Mouse (Mus musculus): Measurements from ENCODE around the gene Fam187b. TPM values are rescaled to one million over a fixed set of nuclear protein-coding genes. Genes with fewer than 3 reads are reported as not detected.
A peak's percentile ranks its signal among the peaks of the same experiment; 100 is the strongest.

The Fam187b gene
- total and polyA plus RNA-seq, 3 experiments = not detected

GRCm38 (mm10) chr7:30955584-30956356 lies 17.8 kb upstream of the Fam187b start:
- peak; percentile 67 for DNase-seq (ENCODE audit: extremely low read depth)
- peak overlapping the region; percentile 100 for H3K9ac ChIP-seq (ENCODE audit: insufficient read depth, low read depth)
- peak overlapping the region; percentile 51 to 91 (median 88) for H3K4me3 ChIP-seq (replicated peaks in 1 of 3; ENCODE audit: low read depth in 2 of 3, low read length in 2 of 3, poor library complexity in 1 of 3)
- H3K4me2 ChIP-seq (ENCODE audit: insufficient read depth, low read depth, poor library complexity, severe bottlenecking) = peak overlapping the region; percentile 48
- no peaks in the 10 kb centered on the region for H3K27me3 ChIP-seq (replicated peaks)
- H3K36me3 ChIP-seq (replicated peaks in 1 of 2; ENCODE audit: control insufficient read depth in 1 of 2, insufficient read depth in 1 of 2, low read length in 1 of 2) = peaks cover 33 to 59% of the 10 kb centered on the region in 2 experiments
- peak overlapping the region; percentile 61 for H3K27ac ChIP-seq (ENCODE audit: insufficient read depth, low read depth)
- H3K4me1 ChIP-seq (ENCODE audit: control insufficient read depth in 1 of 2, insufficient read depth in 2 of 2) = peaks cover 21 to 45% of the 10 kb centered on the region in 2 experiments
- no peaks in the 10 kb centered on the region for H3K9me3 ChIP-seq (replicated peaks; ENCODE audit: low read length)
- no peaks in the 10 kb centered on the region; the same call in 1 of the 2 replicates for H3K79me2 ChIP-seq (replicated peaks; ENCODE audit: control insufficient read depth, extremely low read depth, insufficient read depth, poor library complexity, severe bottlenecking)
- TF ChIP-seq ZNF384 (IDR thresholded peaks at IDR 0.05; ENCODE audit: low read depth, low read length) (0 out of 2 replicates have a peak, but pooled peaks have one; percentile 3), ELF1 (IDR thresholded peaks at IDR 0.05; ENCODE audit: low read depth, low read length) (no peak), MYC (IDR thresholded peaks at IDR 0.05; ENCODE audit: low read depth, low read length) (no peak), ZMIZ1 (IDR thresholded peaks at IDR 0.05; ENCODE audit: low read depth, low read length) (no peak), ZKSCAN1 (IDR thresholded peaks at IDR 0.05; ENCODE audit: borderline replicate concordance, low read depth, low read length) (no peak), BHLHE40 (IDR thresholded peaks at IDR 0.05; ENCODE audit: low read depth, low read length) (peak; percentile 76), POLR2AphosphoS2 (IDR thresholded peaks at IDR 0.05; ENCODE audit: low read depth, low read length) (no peak), ETS1 (conservative IDR thresholded peaks at IDR 0.05; ENCODE audit: low read depth, low read length) (no peak), POLR2A (IDR thresholded peaks at IDR 0.05; ENCODE audit: low read depth, low read length) (peak; percentile 56; the same call in 1 of the 2 replicates), USF1 (IDR thresholded peaks at IDR 0.05; ENCODE audit: low read depth, low read length) (no peak), RAD21 (IDR thresholded peaks at IDR 0.05; ENCODE audit: low read depth, low read length) (peak; percentile 52), E2F4 (IDR thresholded peaks at IDR 0.05; ENCODE audit: insufficient replicate concordance, low read depth, low read length) (no peak), MAX (IDR thresholded peaks at IDR 0.05; ENCODE audit: low read length) (no peak), GABPA (IDR thresholded peaks at IDR 0.05; ENCODE audit: insufficient replicate concordance, low read depth, low read length) (no peak), TBP (conservative IDR thresholded peaks at IDR 0.05; ENCODE audit: low read depth, low read length) (no peak), NELFE (IDR thresholded peaks at IDR 0.05; ENCODE audit: low read depth, low read length) (no peak), USF2 (conservative IDR thresholded peaks at IDR 0.05; ENCODE audit: low read depth, low read length) (no peak), CHD2 (IDR thresholded peaks at IDR 0.05; ENCODE audit: low read length) (no peak), EP300 (IDR thresholded peaks at IDR 0.05; ENCODE audit: low read length) (no peak), JUN (IDR thresholded peaks at IDR 0.05; ENCODE audit: insufficient read depth, low read depth, low read length) (no peak), SIN3A (IDR thresholded peaks at IDR 0.05; ENCODE audit: low read length) (peak; percentile 58; the same call in 1 of the 2 replicates), KAT2A (IDR thresholded peaks at IDR 0.05; ENCODE audit: insufficient replicate concordance, low read length) (no peak), NRF1 (IDR thresholded peaks at IDR 0.05; ENCODE audit: low read depth, low read length) (no peak), UBTF (IDR thresholded peaks at IDR 0.05; ENCODE audit: low read depth, low read length) (peak; percentile 70), SMC3 (IDR thresholded peaks at IDR 0.05; ENCODE audit: low read depth, low read length) (peak; percentile 52), IRF4 (IDR thresholded peaks at IDR 0.05; ENCODE audit: low read depth, low read length) (no peak; the same call in 1 of the 2 replicates), MAFK (IDR thresholded peaks at IDR 0.05; ENCODE audit: insufficient replicate concordance, low read length) (no peak), MAZ (IDR thresholded peaks at IDR 0.05; ENCODE audit: low read depth, low read length) (peak; percentile 51; the same call in 1 of the 2 replicates), TCF12 (IDR thresholded peaks at IDR 0.05; ENCODE audit: low read depth, low read length) (peak; percentile 25; the same call in 1 of the 2 replicates), HCFC1 (IDR thresholded peaks at IDR 0.05; ENCODE audit: low read depth, low read length) (no peak), PAX5 (IDR thresholded peaks at IDR 0.05; ENCODE audit: low read length) (no peak)
- in situ Hi-C loops (cut with MboI; ENCODE audit: low pct_ligation_motif_present, low pct_unique_long_range_greater_than_20kb, low sequenced_read_pairs) = no loop called here
- dilution Hi-C loops (cut with MboI; ENCODE audit: extremely low pct_ligation_motif_present, extremely low pct_unique_long_range_greater_than_20kb, low sequenced_read_pairs) = no loop called here

All from CH12.LX (cell line).